Mouse (Mus musculus) testis, adult 2 months (tissue): ENCODE results near the gene Tpst2. TPM values are rescaled to one million over a fixed set of nuclear protein-coding genes. Genes with fewer than 3 reads are reported as not detected.

Experiments
- H3K27ac ChIP-seq: fragments of 200-500 bp; 2 replicates; pipeline ENCODE4 v1.5.1; 2012; ENCODE audit warnings: low read depth, low read length; ENCODE audit not compliant: control insufficient read depth, insufficient read depth
- H3K27me3 ChIP-seq: fragments of 200-500 bp; 2 replicates; pipeline ENCODE4 v1.6.1; 2012; ENCODE audit warnings: mild to moderate bottlenecking, low read length, moderate library complexity; ENCODE audit not compliant: control insufficient read depth, insufficient read depth
- H3K36me3 ChIP-seq: fragments of 200-500 bp; 2 replicates; pipeline ENCODE4 v1.6.1; 2012; ENCODE audit warnings: mild to moderate bottlenecking, low read length; ENCODE audit not compliant: control insufficient read depth, insufficient read depth
- H3K4me1 ChIP-seq: fragments of 200-500 bp; 2 replicates; pipeline ENCODE4 v1.6.1; 2012; ENCODE audit warnings: low read length; ENCODE audit not compliant: control insufficient read depth, insufficient read depth
- H3K4me3 ChIP-seq: fragments of 200-500 bp; 2 replicates; pipeline ENCODE4 v1.5.1; 2012; ENCODE audit warnings: low read depth, mild to moderate bottlenecking, low read length, moderate library complexity, mixed read lengths; ENCODE audit not compliant: control insufficient read depth
- CTCF ChIP-seq: fragments of 200-500 bp; IDR thresholded peaks from 2 replicates; pipeline ENCODE4 v1.5.1; 2012; ENCODE audit warnings: low read depth, mild to moderate bottlenecking, inconsistent platforms, low read length, moderate library complexity; ENCODE audit not compliant: control insufficient read depth, insufficient read depth, insufficient replicate concordance
- POLR2A ChIP-seq: fragments of 200-500 bp; IDR thresholded peaks from 2 replicates; pipeline ENCODE4 v1.6.1; 2012; ENCODE audit warnings: low read depth, mild to moderate bottlenecking, inconsistent platforms, low read length, moderate library complexity; ENCODE audit not compliant: control insufficient read depth
- polyA plus RNA-seq: library from polyadenylated mRNA; depleted of rRNA; stranded (reverse); fragments of >200 nt; gene quantifications from 2 replicates; pipeline ENCODE4 v1.2.3, GENCODE M21; 2012

Gene Tpst2
- polyA plus RNA-seq, 1 experiment: 6.6 TPM

DNA sequence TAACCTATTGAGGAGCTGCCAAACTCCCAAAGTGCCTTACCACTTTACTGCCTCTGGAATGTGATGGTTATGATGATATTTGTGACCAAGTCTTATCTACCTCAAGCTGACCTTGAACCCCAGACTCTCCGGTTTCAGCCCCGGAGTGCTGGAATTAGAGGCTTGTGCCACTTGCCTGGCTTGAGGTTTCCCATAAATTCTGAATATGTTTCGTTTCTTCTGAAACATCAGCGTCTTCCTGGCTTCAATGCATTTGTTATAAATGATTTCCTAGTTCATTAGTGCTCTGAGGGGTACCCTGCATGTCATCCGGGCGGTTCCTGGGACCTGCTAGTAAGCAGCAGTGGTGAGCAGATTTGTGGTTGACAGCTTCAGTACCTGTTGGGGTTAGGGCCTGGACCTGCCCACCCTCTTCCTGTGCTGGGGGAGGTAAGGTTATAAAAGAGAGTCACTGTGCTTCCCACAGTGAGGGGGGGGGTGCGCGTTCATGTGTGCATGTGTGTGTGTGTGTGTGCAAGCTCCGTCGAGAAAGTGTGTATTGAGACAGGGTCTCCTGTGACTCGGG lies 1.5 kb downstream of the Tpst2 start:
- H3K4me1 ChIP-seq: peaks cover 5% of the 10 kb centered on the region

GRCm38 (mm10) chr5:112279181-112280021 lies 2.9 kb downstream of the Tpst2 start:
- Histone ChIP-seq H3K4me3 (no peak overlapping the region), H3K36me3 (no peaks in the 10 kb centered on the region), H3K27me3 (no peaks in the 10 kb centered on the region), H3K4me1 (peaks cover 5% of the 10 kb centered on the region), H3K27ac (no peak overlapping the region)
- no peak for TF ChIP-seq CTCF
- TF ChIP-seq POLR2A: no peak

More for the DNA sequence above, 1.5 kb downstream of the Tpst2 start:
- TF ChIP-seq CTCF: no peak
- no peaks in the 10 kb centered on the region for H3K36me3 ChIP-seq
- no peak overlapping the region for H3K27ac ChIP-seq
- no peak overlapping the region for H3K4me3 ChIP-seq
- no peaks in the 10 kb centered on the region for H3K27me3 ChIP-seq

- Histone ChIP-seq H3K4me1 (peaks cover 5% of the 10 kb centered on the region), H3K27me3 (no peaks in the 10 kb centered on the region), H3K36me3 (no peaks in the 10 kb centered on the region), H3K4me3 (no peak overlapping the region), H3K27ac (no peak overlapping the region)
- no peak for TF ChIP-seq POLR2A
- TF ChIP-seq CTCF: no peak
These were observed 3.7 kb downstream of the Tpst2 start for GRCm38 (mm10) chr5:112280151-112280550.

- H3K4me3 ChIP-seq: no peak overlapping the region
- no peak overlapping the region for H3K27ac ChIP-seq
- H3K27me3 ChIP-seq: no peaks in the 10 kb centered on the region
- TF ChIP-seq POLR2A: no peak
- no peak for TF ChIP-seq CTCF
- peaks cover 5% of the 10 kb centered on the region for H3K4me1 ChIP-seq
- H3K36me3 ChIP-seq: no peaks in the 10 kb centered on the region
These were observed 4.6 kb downstream of the Tpst2 start for GRCm38 (mm10) chr5:112280863-112281660.

DNA sequence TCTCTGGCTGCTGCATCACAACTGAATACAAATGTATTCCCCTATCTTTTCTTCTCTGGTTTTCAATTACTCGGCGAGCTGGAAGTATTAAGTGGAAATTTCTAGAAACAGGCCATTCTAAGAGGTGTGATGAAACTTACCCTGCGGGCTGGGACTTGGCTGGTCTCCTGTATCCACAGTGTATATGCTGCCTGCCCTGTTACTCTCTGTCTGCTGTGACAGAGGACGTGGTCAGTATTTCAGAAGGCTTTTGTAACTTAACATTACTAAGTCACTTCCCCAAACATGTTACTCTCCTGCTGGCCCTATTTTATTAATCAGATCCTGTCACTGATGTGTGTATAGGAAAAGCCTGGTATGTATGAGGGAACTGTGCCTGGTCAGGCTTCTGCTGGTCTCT lies 5.2 kb downstream of the Tpst2 start:
- Histone ChIP-seq H3K36me3 (no peaks in the 10 kb centered on the region), H3K4me1 (peaks cover 5% of the 10 kb centered on the region), H3K27me3 (no peaks in the 10 kb centered on the region), H3K27ac (no peak overlapping the region), H3K4me3 (no peak overlapping the region)
- no peak for TF ChIP-seq CTCF
- TF ChIP-seq POLR2A: no peak

DNA sequence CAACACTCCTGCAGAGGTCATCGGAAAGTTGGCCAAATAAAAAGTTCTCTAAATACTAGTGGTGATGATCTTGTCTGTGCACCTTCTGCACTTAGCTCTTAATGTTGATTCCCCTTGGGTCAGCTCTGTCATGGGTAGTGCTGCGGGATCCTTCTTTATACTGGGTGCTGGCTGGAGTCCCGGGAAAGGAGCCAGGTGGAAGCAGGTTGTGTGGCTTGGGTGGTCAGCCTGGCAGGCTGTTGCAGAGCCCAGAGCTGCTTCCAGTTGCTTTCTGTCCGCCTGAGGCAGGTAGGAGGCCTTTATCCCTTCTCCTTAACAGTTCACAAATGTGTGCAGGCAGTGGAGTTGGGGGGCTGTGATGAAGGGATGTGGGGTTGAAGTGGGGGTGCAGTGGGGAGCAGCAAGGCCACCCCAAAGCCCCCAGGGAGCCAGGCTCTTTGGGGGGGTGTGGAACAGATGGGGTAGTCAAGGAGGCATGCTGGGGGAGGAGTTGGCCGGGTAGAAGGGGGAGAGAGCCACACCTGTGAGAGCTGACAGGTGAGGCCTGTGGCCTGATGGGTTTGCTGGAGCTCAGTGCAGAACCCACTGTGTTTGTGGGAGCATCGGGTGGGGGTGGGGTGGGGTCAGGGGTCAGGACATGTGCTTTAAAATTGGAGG lies 5.8 kb downstream of the Tpst2 start:
- H3K27me3 ChIP-seq: no peaks in the 10 kb centered on the region
- H3K4me3 ChIP-seq: no peak overlapping the region
- no peak for TF ChIP-seq POLR2A
- TF ChIP-seq CTCF: no peak
- no peak overlapping the region for H3K27ac ChIP-seq
- H3K4me1 ChIP-seq: peaks cover 2% of the 10 kb centered on the region
- no peaks in the 10 kb centered on the region for H3K36me3 ChIP-seq
